In genomic region chr2:148517906-148518305, GRCm38 (mm10) we compare ENCODE assay signal across 25 mouse cellular contexts.
"Had no signal": no experiment of that assay in that cellular context is flagged by ENCODE, and none has a peak within 500 bp of the region (broad histone marks: within the 10 kb centered on the region; RNA-seq: fewer than 3 reads in every experiment).

No protein-coding gene starts in this region.

- H3K4me1 ChIP-seq: hindbrain, embryonic 13.5 days; hindbrain, embryonic 15.5 days; liver, embryonic 12.5 days had no signal

- H3K9me3 ChIP-seq: heart, embryonic 10.5 days; heart, embryonic 12.5 days; hindbrain, embryonic 13.5 days; hindbrain, embryonic 15.5 days; kidney, embryonic 15.5 days; limb, embryonic 13.5 days; limb, embryonic 15.5 days; liver, embryonic 12.5 days had no signal

- H3K36me3 ChIP-seq: heart, embryonic 10.5 days; heart, embryonic 12.5 days; hindbrain, embryonic 13.5 days; hindbrain, embryonic 15.5 days; kidney, embryonic 15.5 days; limb, embryonic 13.5 days; limb, embryonic 15.5 days; liver, embryonic 12.5 days had no signal

- H3K9ac ChIP-seq: heart, embryonic 12.5 days; hindbrain, embryonic 13.5 days; hindbrain, embryonic 15.5 days; kidney, embryonic 15.5 days; limb, embryonic 13.5 days; limb, embryonic 15.5 days; liver, embryonic 12.5 days; liver, embryonic 14.5 days had no signal

- H3K4me2 ChIP-seq: heart, embryonic 12.5 days; hindbrain, embryonic 13.5 days; hindbrain, embryonic 15.5 days; kidney, embryonic 15.5 days; limb, embryonic 13.5 days; limb, embryonic 15.5 days; liver, embryonic 12.5 days had no signal

- ATAC-seq: hindbrain, postnatal 0 days; intestine, embryonic 16.5 days; liver, embryonic 12.5 days had no signal

- H3K27ac ChIP-seq: heart, embryonic 10.5 days; hindbrain, embryonic 13.5 days; hindbrain, embryonic 15.5 days; hindbrain, postnatal 0 days; kidney, embryonic 15.5 days; kidney, postnatal 0 days; limb, embryonic 13.5 days; limb, embryonic 15.5 days; liver, embryonic 12.5 days; liver, embryonic 14.5 days had no signal

- DNase-seq: gastrocnemius, postnatal 10 days; gastrocnemius, postnatal 25 days; heart, adult 18-20 months; heart, postnatal 10 days; heart, postnatal 4 days; kidney, adult 11 months; kidney, adult 2 months; kidney, adult 9 months; kidney, postnatal 14 days; kidney, postnatal 36 days; layer of hippocampus, adult 9-11 months; layer of hippocampus, postnatal 36 days; left cerebral cortex, postnatal 4 days had no signal

- H3K27me3 ChIP-seq: heart, embryonic 12.5 days; hindbrain, embryonic 13.5 days; hindbrain, embryonic 15.5 days; kidney, embryonic 15.5 days; limb, embryonic 13.5 days; limb, embryonic 15.5 days; liver, embryonic 12.5 days had no signal

- H3K4me3 ChIP-seq: heart, embryonic 10.5 days; heart, embryonic 12.5 days; hindbrain, embryonic 13.5 days; hindbrain, embryonic 15.5 days; kidney, embryonic 15.5 days; limb, embryonic 13.5 days; limb, embryonic 15.5 days; liver, embryonic 12.5 days had no signal
